Mouse (Mus musculus) stomach, postnatal 0 days (tissue): ENCODE data around the gene Sulf2.

Source experiments
- CTCF ChIP-seq: IDR thresholded peaks from 2 replicates; pipeline ENCODE4 v1.5.1; 2016; ENCODE audit warnings: antibody characterized with exemption, low read depth, mild to moderate bottlenecking, moderate library complexity
- EP300 ChIP-seq: optimal IDR thresholded peaks from 2 replicates; pipeline ENCODE3; 2016; ENCODE audit warnings: antibody characterized with exemption

- TF ChIP-seq CTCF: no peak
- TF ChIP-seq EP300: no peak
Measured at GRCm38 (mm10) chr2:166196080-166196786, 40.8 kb upstream of the Sulf2 start.
